In genomic region chr5:38470881-38471280, GRCm38 (mm10) we compare ENCODE assay signal across 10 mouse cellular contexts.
"Had no signal": no experiment of that assay in that cellular context is flagged by ENCODE, and none has a peak within 500 bp of the region (broad histone marks: within the 10 kb centered on the region; RNA-seq: fewer than 3 reads in every experiment).

No protein-coding gene starts in this region.

- DNase-seq: lung, adult 18-20 months; lung, embryonic 14.5 days; lung, postnatal 10 days; lung, postnatal 4 days; right cerebral cortex, adult 18-20 months; right cerebral cortex, postnatal 25 days; right cerebral cortex, postnatal 4 days; spleen, adult 18-20 months; thymus, adult 18-20 months; thymus, postnatal 14 days had no signal
